Mouse (Mus musculus) liver, adult 10 weeks (tissue): ENCODE results near the gene Acyp1. TPM values are rescaled to one million over a fixed set of nuclear protein-coding genes. Genes with fewer than 3 reads are reported as not detected.

ENCODE experiments used
- polyA plus RNA-seq: library from polyadenylated mRNA; stranded (reverse); fragments of 350-450 nt; fragmentation: Illumina TruSeq; extraction: RNeasy Lipid Tissue Mini Kit (QIAGEN cat#74804); gene quantifications from one replicate; pipeline ENCODE4 v1.2.3, GENCODE M21; 2014; ENCODE audit warnings: low read depth, low replicate concordance

Gene Acyp1
- polyA plus RNA-seq = 12.1 TPM

GRCm38 (mm10) chr12:85287809-85288485 is at the start of gene Acyp1:
Acyp1 (minus strand) TSS chr12:85288438.

GRCm38 (mm10) chr12:85288486-85289156 is 383 bp upstream of the Acyp1 start, which contains the start of gene Zc2hc1c:
Zc2hc1c (plus strand) TSS chr12:85288591.

GRCm38 (mm10) chr12:85270319-85270718 is 17.9 kb downstream of the Acyp1 start, which contains the start of gene Mlh3:
Mlh3 (minus strand) TSS chr12:85270599.

Other genes with a start within 250 kb of the Acyp1 start
- 0.61 TPM for gene Prox2, start 177.7 kb downstream of the Acyp1 start, polyA plus RNA-seq
- gene Dlst, start 177.6 kb downstream of the Acyp1 start, polyA plus RNA-seq = 172 TPM
- gene Rps6kl1, start 137.2 kb downstream of the Acyp1 start, polyA plus RNA-seq = not detected
- not detected for gene Pgf, start 110.6 kb downstream of the Acyp1 start, polyA plus RNA-seq
- gene Eif2b2, start 69.0 kb downstream of the Acyp1 start, polyA plus RNA-seq = 2.8 TPM
- gene Mlh3, start 17.8 kb downstream of the Acyp1 start, polyA plus RNA-seq = 7.5 TPM
- gene Zc2hc1c, start 153 bp upstream of the Acyp1 start, polyA plus RNA-seq = 0.50 TPM
- gene Nek9, start 50.9 kb upstream of the Acyp1 start, polyA plus RNA-seq = 19.8 TPM
- 153 TPM for gene Tmed10, start 86.4 kb upstream of the Acyp1 start, polyA plus RNA-seq
- gene Fos, start 185.5 kb upstream of the Acyp1 start, polyA plus RNA-seq = 12.8 TPM